Mouse (Mus musculus) intestine, embryonic 14.5 days (tissue): ENCODE measurements at regions not wholly inside any gene's neighbourhood (a gene's known extent, or its start where the extent isn't known, plus 50 kb on each side); places are given as distances from the start of the nearest gene placed in this dataset.

Experiments
- ATAC-seq: fragments of 200-750 bp; cut with Nextera tagmentation; replicated peaks from 2 replicates; pipeline ENCODE4 v1.8.0; 2017; ENCODE audit warnings: low read depth, moderate number of reproducible peaks, moderate TSS enrichment, moderate library complexity; ENCODE audit not compliant: low FRiP score, low TSS enrichment
- DNase-seq: peaks from one replicate; pipeline ENCODE4 v3.0.0-alpha.2; 2018; ENCODE audit warnings: low spot score
- H3K27ac ChIP-seq: fragments of 300-500 bp; sonication (generic); 2 replicates; pipeline ENCODE4 v1.5.1; 2014; ENCODE audit warnings: low read depth, mild to moderate bottlenecking, control low read depth
- H3K27me3 ChIP-seq: fragments of 300-500 bp; sonication (generic); replicated peaks from 2 replicates; pipeline ENCODE4 v1.6.1; 2014; ENCODE audit warnings: low read length, control low read depth; ENCODE audit not compliant: control insufficient read depth, insufficient read depth
- H3K36me3 ChIP-seq: fragments of 300-500 bp; sonication (generic); 2 replicates; pipeline ENCODE4 v1.6.1; 2014; ENCODE audit warnings: low read length, control low read depth; ENCODE audit not compliant: control insufficient read depth, insufficient read depth
- H3K4me1 ChIP-seq: fragments of 300-500 bp; sonication (generic); replicated peaks from 2 replicates; pipeline ENCODE4 v1.6.1; 2014; ENCODE audit warnings: low read length, control low read depth, mixed read lengths; ENCODE audit not compliant: control insufficient read depth, insufficient read depth
- H3K4me2 ChIP-seq: fragments of 300-500 bp; sonication (generic); 2 replicates; pipeline ENCODE4 v1.6.1; 2014; ENCODE audit warnings: low read length
- H3K4me3 ChIP-seq: fragments of 300-500 bp; sonication (generic); 2 replicates; pipeline ENCODE4 v1.5.1; 2014; ENCODE audit warnings: low read depth, low read length, control low read depth, mixed read lengths
- H3K9ac ChIP-seq: fragments of 300-500 bp; sonication (generic); 2 replicates; pipeline ENCODE4 v1.6.1; 2014; ENCODE audit warnings: mild to moderate bottlenecking, low read length
- H3K9me3 ChIP-seq: fragments of 300-500 bp; sonication (generic); 2 replicates; pipeline ENCODE4 v1.6.1; 2016; ENCODE audit warnings: low read length, control low read depth; ENCODE audit not compliant: control insufficient read depth
- WGBS: fragments of 180-500 bp; shearing (Covaris S2); extraction: QIAGEN DNeasy Blood & Tissue Kit; methylation state at CpG from one replicate; pipeline ENCODE4 v1.1.7; 2014; 5-methylcytosine and 5-hydroxymethylcytosine counted together

DNA sequence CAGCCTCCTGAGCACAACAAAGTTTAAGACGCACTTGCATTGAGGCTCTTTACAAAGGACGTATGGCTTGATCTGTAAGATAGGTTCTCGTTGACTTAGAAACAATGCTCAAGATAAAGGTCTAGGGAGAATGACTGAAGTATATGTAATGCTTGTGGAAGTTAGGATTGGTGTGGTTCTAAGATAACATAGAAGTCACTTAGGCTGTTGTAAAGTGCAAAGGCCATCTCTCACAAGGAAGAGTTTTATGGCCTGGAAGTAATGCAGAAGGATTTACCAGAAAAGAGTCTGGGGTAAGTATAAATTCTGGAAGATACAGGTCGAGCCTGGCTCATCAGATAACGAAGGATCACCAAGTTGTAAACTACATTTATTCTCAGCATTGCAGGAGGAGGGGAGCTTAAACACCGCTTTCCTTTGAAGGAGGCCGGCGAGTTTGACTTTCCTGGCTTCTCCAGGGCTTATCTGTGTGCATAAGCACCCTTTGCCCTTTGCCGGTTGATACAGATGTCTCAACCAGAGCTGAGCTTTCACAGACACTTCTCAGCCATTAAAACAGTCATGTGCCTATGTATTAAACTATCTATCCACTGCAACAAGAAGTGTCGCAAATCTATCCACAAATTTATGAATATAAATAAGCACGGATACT is 84.8 kb upstream of the Man1a start:
- ATAC-seq, result peak; percentile 92
- Histone ChIP-seq H3K36me3 (no peaks in the 10 kb centered on the region), H3K9me3 (no peaks in the 10 kb centered on the region), H3K27me3 (no peaks in the 10 kb centered on the region), H3K4me3 (no peak overlapping the region), H3K9ac (no peak overlapping the region), H3K27ac (no peak overlapping the region), H3K4me2 (no peak overlapping the region), H3K4me1 (no peaks in the 10 kb centered on the region)
- 26% methylated on average over 11 of the region's 11 CpGs for WGBS
- DNase-seq, result peak; percentile 54

DNA sequence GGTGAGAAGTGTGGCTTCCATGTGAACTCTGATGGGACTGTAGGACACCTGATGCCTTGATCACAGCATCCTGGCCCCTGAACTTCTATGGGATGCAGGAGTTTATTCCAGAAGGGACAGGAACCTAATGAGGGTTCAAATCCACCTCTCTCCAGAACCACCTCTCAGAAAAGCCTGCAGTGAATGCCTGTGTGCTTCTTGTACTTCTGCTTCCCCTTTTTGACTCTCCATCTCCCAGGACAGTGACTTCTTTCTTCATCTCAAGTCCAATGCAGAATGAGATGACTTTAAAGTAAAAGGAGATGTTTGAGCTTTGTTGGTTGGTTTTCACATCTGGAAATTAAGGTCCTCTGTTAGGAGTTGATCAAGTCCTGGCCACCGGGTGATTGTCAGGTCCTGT is 77.5 kb upstream of the Man1a start:
- 83% methylated on average over 1 of the region's 1 CpGs for WGBS
- no peaks in the 10 kb centered on the region for H3K4me1 ChIP-seq
- H3K27me3 ChIP-seq, result no peaks in the 10 kb centered on the region
- DNase-seq (no peak), ATAC-seq (no peak)
- H3K4me3 ChIP-seq, result no peak overlapping the region
- no peaks in the 10 kb centered on the region for H3K36me3 ChIP-seq
- H3K9ac ChIP-seq, result no peak overlapping the region
- H3K9me3 ChIP-seq, result no peaks in the 10 kb centered on the region
- H3K27ac ChIP-seq, result no peak overlapping the region
- no peak overlapping the region for H3K4me2 ChIP-seq

DNA sequence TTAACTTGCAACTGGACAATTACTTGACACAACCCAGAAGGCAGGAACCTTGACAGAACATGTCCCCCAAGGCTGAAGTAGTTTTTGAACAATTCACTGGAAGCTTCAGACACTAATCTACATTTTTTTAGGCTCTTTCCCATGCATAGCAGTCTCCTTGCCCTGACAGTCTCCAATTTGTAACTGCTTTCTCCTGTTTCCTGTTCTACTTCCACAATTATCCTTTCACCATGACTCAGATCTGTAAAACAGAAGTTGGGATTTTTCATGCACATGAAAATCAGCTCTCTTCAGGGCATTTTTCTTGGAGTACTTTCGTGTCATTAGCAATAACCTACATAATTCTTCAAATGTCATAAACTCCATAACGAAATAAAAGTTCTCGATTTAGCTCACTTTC is 56.2 kb upstream of the Man1a start:
- Histone ChIP-seq H3K27me3 (no peaks in the 10 kb centered on the region), H3K36me3 (no peaks in the 10 kb centered on the region), H3K9ac (no peak overlapping the region), H3K27ac (no peak overlapping the region), H3K4me1 (no peaks in the 10 kb centered on the region), H3K4me3 (no peak overlapping the region), H3K9me3 (no peaks in the 10 kb centered on the region), H3K4me2 (no peak overlapping the region)
- ATAC-seq, result no peak
- no peak for DNase-seq
- 62% methylated on average over 3 of the region's 3 CpGs for WGBS
